Mouse (Mus musculus) heart, postnatal 0 days (tissue): ENCODE data around the gene Myo10. TPM values are rescaled to one million over a fixed set of nuclear protein-coding genes. Genes with fewer than 3 reads are reported as not detected.

Experiments
- ATAC-seq: fragments of 200-750 bp; cut with Nextera tagmentation; 2 replicates; pipeline ENCODE4 v1.8.0; 2017; ENCODE audit warnings: low read depth, moderate number of reproducible peaks, moderate library complexity; ENCODE audit not compliant: insufficient read depth
- DNase-seq: peaks from one replicate; pipeline ENCODE4 v3.0.0-alpha.2; 2016; ENCODE audit warnings: low spot score
- H3K27ac ChIP-seq: fragments of 300-500 bp; sonication (generic); 2 replicates; pipeline ENCODE4 v1.5.1; 2014; ENCODE audit warnings: low read depth, mild to moderate bottlenecking
- H3K27me3 ChIP-seq: fragments of 300-500 bp; sonication (generic); 2 replicates; pipeline ENCODE4 v1.6.1; 2014; ENCODE audit warnings: low read length, mixed read lengths; ENCODE audit not compliant: control insufficient read depth, insufficient read depth
- H3K36me3 ChIP-seq: fragments of 300-500 bp; sonication (generic); replicated peaks from 2 replicates; pipeline ENCODE4 v1.6.1; 2014; ENCODE audit warnings: low read length, mixed read lengths; ENCODE audit not compliant: control insufficient read depth, insufficient read depth
- H3K4me1 ChIP-seq: fragments of 300-500 bp; sonication (generic); 2 replicates; pipeline ENCODE4 v1.6.1; 2014; ENCODE audit warnings: antibody characterized with exemption; ENCODE audit not compliant: control insufficient read depth, insufficient read depth
- H3K4me2 ChIP-seq: fragments of 300-500 bp; sonication (generic); 2 replicates; pipeline ENCODE4 v1.6.1; 2014; ENCODE audit warnings: low read depth, mild to moderate bottlenecking, low read length, moderate library complexity
- H3K4me3 ChIP-seq: fragments of 300-500 bp; sonication (generic); 2 replicates; pipeline ENCODE4 v1.5.1; 2014; ENCODE audit warnings: low read depth, low read length
- H3K9ac ChIP-seq: fragments of 300-500 bp; sonication (generic); replicated peaks from 2 replicates; pipeline ENCODE4 v1.6.1; 2014; ENCODE audit warnings: low read depth, low read length, mixed read lengths
- H3K9me3 ChIP-seq: fragments of 300-500 bp; sonication (generic); replicated peaks from 2 replicates; pipeline ENCODE4 v1.6.1; 2016; ENCODE audit warnings: low read length; ENCODE audit not compliant: control insufficient read depth
- CTCF ChIP-seq: IDR thresholded peaks from 2 replicates; pipeline ENCODE4 v1.5.1; 2016; ENCODE audit warnings: antibody characterized with exemption, control low read depth, low read depth
- EP300 ChIP-seq: IDR thresholded peaks from 2 replicates; pipeline ENCODE4 v1.6.1; 2016; ENCODE audit warnings: antibody characterized with exemption, low read depth
- WGBS: fragments of 180-500 bp; shearing (Covaris S2); extraction: QIAGEN DNeasy Blood & Tissue Kit; methylation state at CpG from one replicate; pipeline ENCODE4 v1.1.7; 2014; 5-methylcytosine and 5-hydroxymethylcytosine counted together
- polyA plus RNA-seq: library from polyadenylated mRNA; unstranded; fragments of >200 nt; fragmentation: Nextera tagmentation; extraction: Ambion mirVana; gene quantifications from 2 replicates; pipeline ENCODE4 v1.2.1, GENCODE M21; 2015
- total RNA-seq: library from RNA; depleted of rRNA; stranded (reverse); fragments of >200 nt; gene quantifications from 2 replicates; pipeline ENCODE4 v1.2.3, GENCODE M21; 2014; ENCODE audit warnings: low replicate concordance

Myo10 gene
- total and polyA plus RNA-seq, 2 experiments from 2014 or later: 6.2 to 7.6 TPM

GRCm38 (mm10) chr15:25808677-25809460, 186.5 kb downstream of the Myo10 start:
- Histone ChIP-seq H3K27me3 (no peaks in the 10 kb centered on the region), H3K9me3 (no peaks in the 10 kb centered on the region), H3K4me1 (no peaks in the 10 kb centered on the region), H3K4me3 (no peak overlapping the region), H3K36me3 (peaks cover 67% of the 10 kb centered on the region), H3K27ac (no peak overlapping the region), H3K4me2 (no peak overlapping the region), H3K9ac (no peak overlapping the region)
- no peak for TF ChIP-seq CTCF
- TF ChIP-seq EP300: no peak
- DNase-seq: no peak
- ATAC-seq: no peak
- WGBS: 87% methylated on average over 20 of the region's 20 CpGs

GRCm38 (mm10) chr15:25809669-25810068, 187.3 kb downstream of the Myo10 start:
- no peak overlapping the region for H3K27ac ChIP-seq
- ATAC-seq (no peak), DNase-seq (no peak)
- H3K4me1 ChIP-seq: no peaks in the 10 kb centered on the region
- H3K4me3 ChIP-seq: no peak overlapping the region
- H3K36me3 ChIP-seq: peaks cover 62% of the 10 kb centered on the region
- 43% methylated on average over 6 of the region's 6 CpGs for WGBS
- TF ChIP-seq EP300: no peak
- no peak for TF ChIP-seq CTCF
- no peak overlapping the region for H3K9ac ChIP-seq
- 0 out of 2 replicates have a peak, but pooled peaks cover 2% of the 10 kb centered on the region for H3K9me3 ChIP-seq
- no peak overlapping the region for H3K4me2 ChIP-seq
- H3K27me3 ChIP-seq: no peaks in the 10 kb centered on the region

- Histone ChIP-seq H3K9ac (no peak overlapping the region), H3K27ac (no peak overlapping the region), H3K27me3 (no peaks in the 10 kb centered on the region), H3K4me3 (no peak overlapping the region), H3K36me3 (peaks cover 52% of the 10 kb centered on the region), H3K9me3 (peaks cover 11% of the 10 kb centered on the region), H3K4me2 (peak overlapping the region; percentile 29), H3K4me1 (no peaks in the 10 kb centered on the region)
- DNase-seq: peak; percentile 34
- TF ChIP-seq EP300: no peak
- peak; percentile 53 for TF ChIP-seq CTCF
- ATAC-seq: no peak
- 61% methylated on average over 11 of the region's 11 CpGs for WGBS
Observed at GRCm38 (mm10) chr15:25811834-25812250, 189.5 kb downstream of the Myo10 start.

- H3K36me3 ChIP-seq: peaks cover 46% of the 10 kb centered on the region
- peak overlapping the region; percentile 29 for H3K4me2 ChIP-seq
- TF ChIP-seq EP300 (no peak), CTCF (no peak)
Observed at GRCm38 (mm10) chr15:25812479-25812878, 190.2 kb downstream of the Myo10 start.

GRCm38 (mm10) chr15:25814535-25814934, 192.2 kb downstream of the Myo10 start:
- H3K36me3 ChIP-seq: peaks cover 28% of the 10 kb centered on the region
- no peaks in the 10 kb centered on the region for H3K27me3 ChIP-seq
- no peak overlapping the region for H3K9ac ChIP-seq
- ATAC-seq (no peak), DNase-seq (no peak)
- TF ChIP-seq EP300 (no peak), CTCF (no peak)
- H3K4me2 ChIP-seq: no peak overlapping the region
- no peak overlapping the region for H3K4me3 ChIP-seq
- H3K9me3 ChIP-seq: peaks cover 11% of the 10 kb centered on the region
- no peaks in the 10 kb centered on the region for H3K4me1 ChIP-seq
- no peak overlapping the region for H3K27ac ChIP-seq
- WGBS: 83% methylated on average over 3 of the region's 3 CpGs

More at GRCm38 (mm10) chr15:25812479-25812878, 190.2 kb downstream of the Myo10 start:
- DNase-seq (no peak), ATAC-seq (no peak)
- WGBS: 60% methylated on average over 12 of the region's 12 CpGs
- Histone ChIP-seq H3K27ac (no peak overlapping the region), H3K4me1 (no peaks in the 10 kb centered on the region), H3K27me3 (no peaks in the 10 kb centered on the region), H3K9ac (no peak overlapping the region), H3K4me3 (no peak overlapping the region), H3K9me3 (peaks cover 11% of the 10 kb centered on the region)
